Mouse (Mus musculus) stomach, postnatal 0 days (tissue): ENCODE measurements around the gene Col9a3. TPM values are rescaled to one million over a fixed set of nuclear protein-coding genes. Genes with fewer than 3 reads are reported as not detected.

Source experiments
- ATAC-seq: fragments of 200-750 bp; cut with Nextera tagmentation; 2 replicates; pipeline ENCODE4 v1.8.0; 2017; ENCODE audit not compliant: low FRiP score, low TSS enrichment
- DNase-seq: peaks from one replicate; pipeline ENCODE4 v3.0.0-alpha.2; 2016; ENCODE audit warnings: low spot score
- H3K27ac ChIP-seq: fragments of 300-500 bp; sonication (generic); replicated peaks from 2 replicates; pipeline ENCODE4 v1.5.1; 2014; ENCODE audit warnings: mild to moderate bottlenecking, control low read depth
- H3K27me3 ChIP-seq: fragments of 300-500 bp; sonication (generic); 2 replicates; pipeline ENCODE4 v1.6.1; 2014; ENCODE audit warnings: low read length; ENCODE audit not compliant: control insufficient read depth, insufficient read depth
- H3K36me3 ChIP-seq: fragments of 300-500 bp; sonication (generic); 2 replicates; pipeline ENCODE4 v1.6.1; 2014; ENCODE audit warnings: low read length, mixed read lengths; ENCODE audit not compliant: control insufficient read depth, insufficient read depth
- H3K4me1 ChIP-seq: fragments of 300-500 bp; sonication (generic); replicated peaks from 2 replicates; pipeline ENCODE4 v1.6.1; 2014; ENCODE audit warnings: antibody characterized with exemption; ENCODE audit not compliant: control insufficient read depth, insufficient read depth
- H3K4me2 ChIP-seq: fragments of 300-500 bp; sonication (generic); replicated peaks from 2 replicates; pipeline ENCODE4 v1.6.1; 2014; ENCODE audit warnings: low read depth, mild to moderate bottlenecking, control low read depth, moderate library complexity
- H3K4me3 ChIP-seq: fragments of 300-500 bp; sonication (generic); 2 replicates; pipeline ENCODE4 v1.5.1; 2014; ENCODE audit warnings: low read depth, low read length, control low read depth
- H3K9ac ChIP-seq: fragments of 300-500 bp; sonication (generic); 2 replicates; pipeline ENCODE4 v1.6.1; 2014; ENCODE audit warnings: mild to moderate bottlenecking, low read length, control low read depth, mixed read lengths
- H3K9me3 ChIP-seq: fragments of 300-500 bp; sonication (generic); 2 replicates; pipeline ENCODE4 v1.6.1; 2016; ENCODE audit warnings: low read length; ENCODE audit not compliant: control insufficient read depth
- CTCF ChIP-seq: IDR thresholded peaks from 2 replicates; pipeline ENCODE4 v1.5.1; 2016; ENCODE audit warnings: antibody characterized with exemption, low read depth, mild to moderate bottlenecking, moderate library complexity
- EP300 ChIP-seq: optimal IDR thresholded peaks from 2 replicates; pipeline ENCODE3; 2016; ENCODE audit warnings: antibody characterized with exemption
- WGBS: fragments of 180-500 bp; shearing (Covaris S2); extraction: QIAGEN DNeasy Blood & Tissue Kit; methylation state at CpG from one replicate; pipeline ENCODE4 v1.1.7; 2014; 5-methylcytosine and 5-hydroxymethylcytosine counted together
- polyA plus RNA-seq: library from polyadenylated mRNA; unstranded; fragments of >200 nt; fragmentation: Nextera tagmentation; extraction: Ambion mirVana; gene quantifications from 2 replicates; pipeline ENCODE4 v1.2.1, GENCODE M21; 2015

Col9a3 gene
- polyA plus RNA-seq, 1 experiment from 2014 or later, result 1.6 TPM

DNA sequence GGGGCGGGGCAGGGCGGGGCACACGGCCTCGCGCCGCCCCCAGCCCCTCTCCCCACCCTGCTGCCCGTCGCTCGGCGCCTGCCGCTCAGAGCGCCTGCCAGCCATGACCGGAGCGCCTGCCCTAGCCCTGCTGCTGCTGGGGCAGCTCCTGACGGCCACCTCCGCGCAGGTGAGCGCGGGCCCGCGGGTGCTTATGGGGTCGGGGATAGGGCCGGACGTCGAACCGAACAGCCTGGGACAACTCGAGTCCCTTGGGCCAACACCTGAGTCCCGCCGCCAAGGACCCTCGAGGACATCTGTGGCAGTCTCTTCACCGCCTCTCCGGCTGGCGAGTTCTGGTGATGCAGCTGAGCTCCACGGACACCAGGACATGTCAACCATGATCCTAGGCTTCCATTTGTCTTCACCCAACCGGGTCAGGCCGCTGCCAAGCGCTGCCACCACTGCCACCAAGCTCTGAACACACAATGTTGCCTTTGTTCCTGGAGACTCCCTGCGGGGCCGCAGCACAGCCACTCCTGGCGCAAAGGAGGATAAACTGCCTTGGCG, 641 bp downstream of the Col9a3 start:
- no peak overlapping the region for H3K4me3 ChIP-seq
- ATAC-seq, result no peak
- peak overlapping the region; percentile 29; the same call in 1 of the 2 replicates for H3K4me2 ChIP-seq
- no peaks in the 10 kb centered on the region for H3K4me1 ChIP-seq
- no peak for DNase-seq
- WGBS, result 6% methylated on average over 40 of the region's 41 CpGs
- no peak overlapping the region for H3K27ac ChIP-seq
- no peaks in the 10 kb centered on the region for H3K27me3 ChIP-seq
- H3K9ac ChIP-seq, result no peak overlapping the region; the same call in 1 of the 2 replicates
- H3K36me3 ChIP-seq, result peaks cover 5% of the 10 kb centered on the region; the same call in 1 of the 2 replicates
- H3K9me3 ChIP-seq, result no peaks in the 10 kb centered on the region
- TF ChIP-seq CTCF, result no peak
- no peak for TF ChIP-seq EP300

DNA sequence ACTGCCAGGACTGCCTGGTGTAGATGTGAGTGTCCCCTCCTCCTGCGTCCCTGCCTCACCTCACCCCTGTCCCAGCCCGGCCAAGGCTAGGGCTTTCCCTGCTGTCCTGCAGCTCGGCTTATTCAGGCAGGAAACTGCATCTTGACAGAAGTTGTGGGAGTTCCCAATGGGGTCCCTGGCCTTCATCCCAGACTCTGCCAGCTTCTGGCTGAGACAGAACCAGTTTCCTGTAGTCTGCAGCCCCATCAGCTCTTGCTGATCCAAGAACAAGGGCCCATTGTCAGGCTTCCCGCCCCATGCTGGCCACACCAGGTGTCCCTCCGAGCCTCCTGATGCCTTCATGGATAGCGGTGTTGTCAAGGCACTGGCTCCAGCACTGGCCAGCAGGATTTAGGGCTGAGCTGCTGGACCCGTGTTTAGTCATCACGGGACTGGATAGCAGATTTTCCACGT, 3.0 kb downstream of the Col9a3 start:
- no peak overlapping the region for H3K4me2 ChIP-seq
- H3K27me3 ChIP-seq, result no peaks in the 10 kb centered on the region
- no peak overlapping the region for H3K27ac ChIP-seq
- no peak for TF ChIP-seq CTCF
- no peak for TF ChIP-seq EP300
- no peaks in the 10 kb centered on the region for H3K36me3 ChIP-seq
- H3K4me1 ChIP-seq, result no peaks in the 10 kb centered on the region
- no peaks in the 10 kb centered on the region for H3K9me3 ChIP-seq
- no peak overlapping the region for H3K9ac ChIP-seq
- ATAC-seq (no peak; the same call in 1 of the 2 replicates), DNase-seq (no peak)
- no peak overlapping the region for H3K4me3 ChIP-seq
- 20% methylated on average over 9 of the region's 9 CpGs for WGBS

DNA sequence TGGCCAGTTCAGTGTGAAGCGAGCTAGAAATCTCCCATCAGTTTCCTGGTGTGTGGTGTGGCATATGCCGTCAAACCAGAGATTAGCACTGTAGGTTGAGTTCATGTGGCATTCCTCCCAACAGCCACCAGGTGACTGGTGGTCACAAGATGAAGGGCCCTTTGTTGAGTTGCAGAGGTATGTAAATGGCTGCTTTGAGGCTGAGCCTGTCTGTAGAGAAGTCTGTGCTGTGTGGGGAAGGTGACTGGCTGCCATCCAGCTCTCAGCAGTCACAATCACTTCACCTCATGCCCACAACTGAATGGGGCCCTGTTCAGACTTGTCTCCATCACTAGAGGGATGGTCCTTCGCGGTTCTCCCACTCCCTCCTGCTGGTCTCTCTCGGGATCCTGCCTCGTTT, 7.2 kb downstream of the Col9a3 start:
- Histone ChIP-seq H3K4me3 (no peak overlapping the region), H3K9me3 (no peaks in the 10 kb centered on the region), H3K36me3 (no peaks in the 10 kb centered on the region), H3K27ac (no peak overlapping the region), H3K4me1 (no peaks in the 10 kb centered on the region), H3K9ac (no peak overlapping the region), H3K4me2 (no peak overlapping the region), H3K27me3 (no peaks in the 10 kb centered on the region)
- WGBS, result 49% methylated on average over 6 of the region's 6 CpGs
- TF ChIP-seq CTCF (peak; percentile 42), EP300 (no peak)
- DNase-seq, result no peak
- ATAC-seq, result peak; percentile 50

DNA sequence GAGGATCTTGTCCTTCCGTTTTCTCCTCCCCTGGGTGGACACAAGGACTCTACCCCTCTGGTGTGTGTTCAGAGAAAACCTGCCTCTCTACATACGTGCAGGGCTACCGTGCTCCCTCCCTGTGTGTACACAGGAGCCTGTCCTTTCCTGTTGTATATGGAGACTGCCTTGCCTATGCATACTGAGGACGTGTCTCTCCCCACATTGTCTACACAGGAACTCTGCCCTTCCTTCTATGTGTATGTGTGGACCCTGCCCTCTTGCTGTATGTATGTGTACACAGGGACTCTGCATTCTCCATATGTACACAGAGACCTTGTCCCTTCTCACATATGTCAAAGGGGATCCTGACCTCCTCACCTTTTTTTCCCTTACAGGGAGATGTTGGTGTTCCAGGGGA, 12.7 kb downstream of the Col9a3 start:
- no peak overlapping the region for H3K9ac ChIP-seq
- H3K27me3 ChIP-seq, result no peaks in the 10 kb centered on the region
- no peaks in the 10 kb centered on the region for H3K36me3 ChIP-seq
- no peak overlapping the region for H3K27ac ChIP-seq
- no peak for DNase-seq
- H3K4me1 ChIP-seq, result no peaks in the 10 kb centered on the region
- WGBS, result 44% methylated on average over 4 of the region's 4 CpGs
- H3K4me3 ChIP-seq, result no peak overlapping the region
- no peak overlapping the region for H3K4me2 ChIP-seq
- H3K9me3 ChIP-seq, result no peaks in the 10 kb centered on the region
- TF ChIP-seq CTCF, result no peak
- peak; percentile 75 for ATAC-seq

GRCm38 (mm10) chr2:180611882-180612281, 14.3 kb downstream of the Col9a3 start:
- H3K36me3 ChIP-seq, result no peaks in the 10 kb centered on the region
- WGBS, result 64% methylated on average over 2 of the region's 2 CpGs
- no peak overlapping the region for H3K9ac ChIP-seq
- H3K27ac ChIP-seq, result no peak overlapping the region
- no peak for TF ChIP-seq EP300
- no peak for TF ChIP-seq CTCF
- H3K4me3 ChIP-seq, result no peak overlapping the region
- no peaks in the 10 kb centered on the region for H3K9me3 ChIP-seq
- H3K4me1 ChIP-seq, result no peaks in the 10 kb centered on the region
- ATAC-seq, result no peak
- H3K4me2 ChIP-seq, result no peak overlapping the region
- H3K27me3 ChIP-seq, result no peaks in the 10 kb centered on the region
- no peak for DNase-seq

- Histone ChIP-seq H3K9me3 (peaks cover 7% of the 10 kb centered on the region; the same call in 1 of the 2 replicates), H3K27ac (no peak overlapping the region), H3K4me3 (peak overlapping the region; percentile 21), H3K27me3 (peaks cover 11% of the 10 kb centered on the region; the same call in 1 of the 2 replicates), H3K9ac (no peak overlapping the region), H3K4me1 (no peaks in the 10 kb centered on the region), H3K4me2 (peak overlapping the region; percentile 37), H3K36me3 (no peaks in the 10 kb centered on the region)
- TF ChIP-seq EP300 (no peak), CTCF (no peak)
- WGBS, result 2% methylated on average over 68 of the region's 112 CpGs
- peak; percentile 35 for DNase-seq
- ATAC-seq, result peak; percentile 82
Measured at GRCm38 (mm10) chr2:180641576-180642554, 44.3 kb downstream of the Col9a3 start.
